Mouse (Mus musculus): ENCODE results near the gene Slc44a5.

DNA sequence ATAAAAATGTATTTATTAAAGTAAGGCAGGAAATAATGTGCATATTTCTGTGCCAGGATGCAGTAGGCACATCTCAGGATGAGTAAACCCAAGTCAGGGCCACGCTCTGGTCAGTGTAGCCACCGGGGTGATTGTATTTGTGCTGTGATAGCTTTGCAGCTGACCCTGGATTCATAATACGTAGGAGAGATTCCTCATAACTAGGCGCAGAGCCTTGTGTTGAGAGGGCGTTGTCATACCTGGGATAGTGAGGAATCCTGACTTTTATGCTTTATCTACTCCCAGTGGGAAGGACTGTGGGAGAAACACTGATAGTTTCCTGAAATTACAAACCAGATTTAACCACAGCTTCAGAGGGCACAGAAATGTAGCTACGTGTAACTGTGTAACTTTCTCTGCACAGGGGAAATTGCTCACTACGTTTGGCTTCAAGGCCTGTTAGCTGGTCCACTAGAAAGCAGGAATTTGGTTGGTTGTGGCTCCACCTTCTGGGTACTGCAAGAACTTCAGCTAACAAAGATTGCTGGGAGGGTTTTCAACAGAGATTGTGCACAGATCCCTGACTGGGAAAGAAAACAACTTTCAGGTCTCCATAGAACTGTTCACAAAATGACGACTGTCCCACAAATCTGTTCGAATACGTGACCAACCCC is 253.0 kb downstream of the Slc44a5 start:
- TF ChIP-seq CTCF (IDR thresholded peaks at IDR 0.05): peak; percentile 89
- TF ChIP-seq EP300 (IDR thresholded peaks at IDR 0.05; ENCODE audit: insufficient read depth, low read depth, low read length): no peak
- TF ChIP-seq POLR2A (IDR thresholded peaks at IDR 0.05; ENCODE audit: insufficient read depth, low read depth, low read length): no peak
